Mouse (Mus musculus) small intestine, adult 2 months (tissue): ENCODE data around the gene Calcoco2.

Experiments
- CTCF ChIP-seq: fragments of 200-500 bp; IDR thresholded peaks from 2 replicates; pipeline ENCODE4 v1.5.1; 2012; ENCODE audit warnings: low read depth, mild to moderate bottlenecking, control low read depth, inconsistent platforms, low read length, moderate library complexity, mixed read lengths; ENCODE audit not compliant: insufficient replicate concordance, insufficient read length; ENCODE audit errors: extremely low read depth
- POLR2A ChIP-seq: fragments of 200-500 bp; IDR thresholded peaks from 2 replicates; pipeline ENCODE4 v1.6.1; 2012; ENCODE audit warnings: low read depth, mild to moderate bottlenecking, control low read depth, inconsistent platforms, low read length, moderate library complexity

DNA sequence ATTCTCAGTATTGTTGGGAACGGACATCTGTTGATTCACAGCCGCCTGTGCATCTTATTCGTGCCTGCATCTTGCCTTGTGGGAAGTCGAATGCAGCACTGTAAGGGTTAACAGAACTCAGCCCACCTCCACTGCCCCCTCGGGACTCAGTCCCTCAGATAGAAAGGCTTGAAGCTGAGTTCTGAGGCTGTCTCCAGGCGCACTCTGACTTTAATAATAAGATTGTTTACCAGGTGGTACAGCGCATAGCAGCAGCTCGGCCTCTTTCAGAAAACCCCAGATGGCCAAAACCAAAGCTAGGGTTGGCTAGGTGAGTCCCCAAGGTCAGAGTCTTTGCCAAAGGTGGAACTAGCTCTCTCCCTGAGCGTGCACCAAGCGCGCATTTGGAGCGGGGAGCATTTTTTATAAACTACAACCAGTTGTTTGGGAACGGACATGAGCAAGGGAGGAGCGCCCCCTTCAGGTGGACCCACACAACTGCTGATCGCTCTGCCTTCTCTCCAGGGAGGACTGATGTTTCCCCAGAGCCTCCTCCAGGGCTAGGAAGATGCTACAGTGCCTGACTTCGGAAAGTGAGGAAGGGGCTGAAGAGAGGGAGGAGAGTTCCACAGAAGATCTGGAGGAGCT, 21.6 kb upstream of the Calcoco2 start, which contains the start of gene Ttll6:
- peak; percentile 84 for TF ChIP-seq CTCF
- TF ChIP-seq POLR2A: no peak
